Mouse (Mus musculus) bone marrow, adult 2 months (tissue): ENCODE results near the gene H2-Q1. TPM values are rescaled to one million over a fixed set of nuclear protein-coding genes. Genes with fewer than 3 reads are reported as not detected.

ENCODE experiments used
- H3K27ac ChIP-seq: fragments of 200-500 bp; 2 replicates; pipeline ENCODE4 v1.5.1; 2012; ENCODE audit warnings: low read depth, mild to moderate bottlenecking, control low read depth, inconsistent platforms, low read length; ENCODE audit not compliant: control insufficient read depth, poor library complexity, insufficient read depth
- H3K4me1 ChIP-seq: fragments of 200-500 bp; 2 replicates; pipeline ENCODE4 v1.6.1; 2011; ENCODE audit warnings: low read length; ENCODE audit not compliant: control insufficient read depth, insufficient read depth
- H3K4me3 ChIP-seq: fragments of 200-500 bp; replicated peaks from 2 replicates; pipeline ENCODE3; 2011; ENCODE audit warnings: mild to moderate bottlenecking, low read depth, low read length, control low read depth; ENCODE audit not compliant: control insufficient read depth
- CTCF ChIP-seq: fragments of 200-500 bp; IDR thresholded peaks from 2 replicates; pipeline ENCODE4 v1.5.1; 2011; ENCODE audit warnings: low read length, control low read depth; ENCODE audit not compliant: control insufficient read depth, insufficient read depth
- POLR2A ChIP-seq: fragments of 200-500 bp; IDR thresholded peaks from 2 replicates; pipeline ENCODE4 v1.6.1; 2011; ENCODE audit warnings: low read depth, mild to moderate bottlenecking, control low read depth, low read length, borderline replicate concordance; ENCODE audit not compliant: control insufficient read depth
- WGBS: fragments of 180-500 bp; shearing (Covaris S2); methylation state at CpG from one replicate; pipeline ENCODE4 v1.1.7; 2018; 5-methylcytosine and 5-hydroxymethylcytosine counted together
- polyA plus RNA-seq: library from polyadenylated mRNA; stranded (reverse); fragments of >200 nt; gene quantifications from 2 replicates; pipeline ENCODE4 v1.2.4, GENCODE M21; 2011; ENCODE audit warnings: low replicate concordance; ENCODE audit not compliant: missing spikeins, insufficient read depth, insufficient read length

Gene H2-Q1
- polyA plus RNA-seq, 1 experiment = not detected

GRCm38 (mm10) chr17:35357086-35357485 is 36.9 kb downstream of the H2-Q1 start:
- TF ChIP-seq CTCF = no peak
- TF ChIP-seq POLR2A = no peak

GRCm38 (mm10) chr17:35358763-35359469 is 38.7 kb downstream of the H2-Q1 start:
- TF ChIP-seq POLR2A = no peak
- TF ChIP-seq CTCF = no peak
- no peak overlapping the region for H3K27ac ChIP-seq
- H3K4me3 ChIP-seq = peak overlapping the region; percentile 48
- WGBS = 15% methylated on average over 38 of the region's 38 CpGs
- peaks cover 1% of the 10 kb centered on the region; the same call in 1 of the 2 replicates for H3K4me1 ChIP-seq

More at GRCm38 (mm10) chr17:35357086-35357485, 36.9 kb downstream of the H2-Q1 start:
- WGBS = 28% methylated on average over 1 of the region's 1 CpGs
- Histone ChIP-seq H3K27ac (no peak overlapping the region), H3K4me3 (no peak overlapping the region), H3K4me1 (peaks cover 1% of the 10 kb centered on the region; the same call in 1 of the 2 replicates)

- Histone ChIP-seq H3K4me1 (peaks cover 1% of the 10 kb centered on the region; the same call in 1 of the 2 replicates), H3K27ac (no peak overlapping the region), H3K4me3 (peak overlapping the region; percentile 48)
- 20% methylated on average over 21 of the region's 21 CpGs for WGBS
- no peak for TF ChIP-seq POLR2A
- no peak for TF ChIP-seq CTCF
Observed at GRCm38 (mm10) chr17:35359470-35359862, 39.3 kb downstream of the H2-Q1 start.

Other genes with a start within 250 kb of the H2-Q1 start
- 1.3 TPM in 1 of 2 replicates, not detected in the other for gene Ly6g6e, start 243.5 kb upstream of the H2-Q1 start, polyA plus RNA-seq
- 9.2 and 26.2 TPM in 2 replicates for gene Ly6g6d, start 242.3 kb upstream of the H2-Q1 start, polyA plus RNA-seq
- 14.3 and 53.1 TPM in 2 replicates for gene Ly6g6f, start 234.8 kb upstream of the H2-Q1 start, polyA plus RNA-seq
- gene Abhd16a, start 231.1 kb upstream of the H2-Q1 start, polyA plus RNA-seq = 48.7 and 73.1 TPM in 2 replicates
- gene Ly6g5c, start 212.1 kb upstream of the H2-Q1 start, polyA plus RNA-seq = not detected in 2 replicates
- gene Ly6g5b, start 205.0 kb upstream of the H2-Q1 start, polyA plus RNA-seq = 3.4 and 4.7 TPM in 2 replicates
- 29.8 and 39.0 TPM in 2 replicates for gene Gpank1, start 198.9 kb upstream of the H2-Q1 start, polyA plus RNA-seq
- 155 and 166 TPM in 2 replicates for gene Csnk2b, start 198.4 kb upstream of the H2-Q1 start, polyA plus RNA-seq
- 6.8 and 20.2 TPM in 2 replicates for gene D17H6S53E, start 194.0 kb upstream of the H2-Q1 start, polyA plus RNA-seq
- gene Apom, start 188.4 kb upstream of the H2-Q1 start, polyA plus RNA-seq = 6.0 TPM in 1 of 2 replicates, not detected in the other
- gene Bag6, start 185.2 kb upstream of the H2-Q1 start, polyA plus RNA-seq = 104 and 195 TPM in 2 replicates
- gene Prrc2a, start 155.5 kb upstream of the H2-Q1 start, polyA plus RNA-seq = 208 and 214 TPM in 2 replicates
- gene Aif1, start 144.3 kb upstream of the H2-Q1 start, polyA plus RNA-seq = 48.9 and 51.7 TPM in 2 replicates
- 50.4 and 139 TPM in 2 replicates for gene Lst1, start 132.0 kb upstream of the H2-Q1 start, polyA plus RNA-seq
- gene Ltb, start 126.0 kb upstream of the H2-Q1 start, polyA plus RNA-seq = 38.6 and 66.2 TPM in 2 replicates
- 3.2 and 7.4 TPM in 2 replicates for gene Tnf, start 118.4 kb upstream of the H2-Q1 start, polyA plus RNA-seq
- gene Lta, start 115.1 kb upstream of the H2-Q1 start, polyA plus RNA-seq = 3.5 and 4.4 TPM in 2 replicates
- gene Gm16181, start 99.6 kb upstream of the H2-Q1 start, polyA plus RNA-seq = not detected in 2 replicates
- 4.1 and 9.9 TPM in 2 replicates for gene Atp6v1g2, start 86.7 kb upstream of the H2-Q1 start, polyA plus RNA-seq
- gene Nfkbil1, start 84.6 kb upstream of the H2-Q1 start, polyA plus RNA-seq = 9.9 and 24.9 TPM in 2 replicates
- 275 and 374 TPM in 2 replicates for gene Ddx39b, start 78.7 kb upstream of the H2-Q1 start, polyA plus RNA-seq
- 399 and 727 TPM in 2 replicates for gene H2-D1, start 57.7 kb upstream of the H2-Q1 start, polyA plus RNA-seq
- not detected in 2 replicates for gene H2-Q2, start 21.8 kb downstream of the H2-Q1 start, polyA plus RNA-seq
- gene H2-Q4, start 59.2 kb downstream of the H2-Q1 start, polyA plus RNA-seq = 62.5 and 82.4 TPM in 2 replicates
- 52.3 and 95.2 TPM in 2 replicates for gene H2-Q6, start 104.4 kb downstream of the H2-Q1 start, polyA plus RNA-seq
- 43.9 and 101 TPM in 2 replicates for gene H2-Q7, start 118.8 kb downstream of the H2-Q1 start, polyA plus RNA-seq
- gene H2-Q10, start 149.7 kb downstream of the H2-Q1 start, polyA plus RNA-seq = 28.2 and 68.7 TPM in 2 replicates
- gene Pou5f1, start 185.6 kb downstream of the H2-Q1 start, polyA plus RNA-seq = 102 TPM in 1 of 2 replicates, not detected in the other
- gene Tcf19, start 196.4 kb downstream of the H2-Q1 start, polyA plus RNA-seq = 28.7 and 41.7 TPM in 2 replicates
- gene Cchcr1, start 196.7 kb downstream of the H2-Q1 start, polyA plus RNA-seq = 15.7 and 31.8 TPM in 2 replicates
- gene Psors1c2, start 212.8 kb downstream of the H2-Q1 start, polyA plus RNA-seq = not detected in 2 replicates
- not detected in 2 replicates for gene Cdsn, start 231.7 kb downstream of the H2-Q1 start, polyA plus RNA-seq
- not detected in 2 replicates for gene 2300002M23Rik, start 247.0 kb downstream of the H2-Q1 start, polyA plus RNA-seq